Mouse (Mus musculus) bone marrow macrophage, adult 2 months (primary cell): ENCODE data around the gene Ccdc57. TPM values are rescaled to one million over a fixed set of nuclear protein-coding genes. Genes with fewer than 3 reads are reported as not detected.
"Not testable (repeated sequence)": the region's sequence is repeated elsewhere in the genome, so short reads cannot be mapped to it uniquely, and the experiment has no call there.

Experiments
- H3K27ac ChIP-seq: 2 replicates; pipeline ENCODE4 v1.5.1; 2012; ENCODE audit warnings: low read depth, low read length; ENCODE audit not compliant: insufficient read depth
- H3K4me1 ChIP-seq: 2 replicates; pipeline ENCODE4 v1.6.1; 2012; ENCODE audit warnings: low read length; ENCODE audit not compliant: control insufficient read depth, insufficient read depth
- H3K4me3 ChIP-seq: 2 replicates; pipeline ENCODE4 v1.5.1; 2012; ENCODE audit warnings: mild to moderate bottlenecking, low read length, moderate library complexity; ENCODE audit not compliant: insufficient read depth
- CTCF ChIP-seq: IDR thresholded peaks from 2 replicates; pipeline ENCODE4 v1.5.1; 2012; ENCODE audit warnings: low read depth, mild to moderate bottlenecking, low read length, moderate library complexity
- POLR2A ChIP-seq: IDR thresholded peaks from 2 replicates; pipeline ENCODE4 v1.6.1; 2012; ENCODE audit warnings: mild to moderate bottlenecking, low read depth, low read length, borderline replicate concordance
- polyA plus RNA-seq: library from polyadenylated mRNA; stranded (reverse); fragments of >200 nt; gene quantifications from 2 replicates; pipeline ENCODE4 v1.2.4, GENCODE M21; 2012; ENCODE audit not compliant: missing spikeins, insufficient read depth, insufficient read length

Ccdc57 gene
- polyA plus RNA-seq, 1 experiment, result 4.1 TPM

DNA sequence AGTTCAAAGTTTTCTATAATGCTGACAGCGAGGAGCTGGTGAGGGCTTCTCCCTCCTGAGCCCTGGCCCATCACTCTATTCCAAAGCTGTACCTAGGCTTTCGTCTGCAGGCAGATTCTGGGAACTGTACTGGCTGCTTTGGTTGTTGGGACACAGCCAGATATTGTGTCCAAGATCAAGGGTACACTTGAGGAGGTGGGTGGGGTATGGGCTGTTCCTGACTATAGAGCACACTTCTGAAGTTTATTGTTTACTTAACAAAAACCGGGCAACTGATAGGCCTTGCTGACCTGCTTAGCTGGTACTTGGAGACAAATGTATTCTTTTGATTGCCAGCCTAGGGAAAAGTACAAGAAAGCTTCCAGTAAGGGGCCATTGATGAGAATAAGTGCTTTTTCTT lies 43.5 kb downstream of the Ccdc57 start:
- no peak overlapping the region for H3K27ac ChIP-seq
- H3K4me3 ChIP-seq, result no peak overlapping the region
- H3K4me1 ChIP-seq, result no peaks in the 10 kb centered on the region
- no peak for TF ChIP-seq POLR2A
- TF ChIP-seq CTCF, result no peak

DNA sequence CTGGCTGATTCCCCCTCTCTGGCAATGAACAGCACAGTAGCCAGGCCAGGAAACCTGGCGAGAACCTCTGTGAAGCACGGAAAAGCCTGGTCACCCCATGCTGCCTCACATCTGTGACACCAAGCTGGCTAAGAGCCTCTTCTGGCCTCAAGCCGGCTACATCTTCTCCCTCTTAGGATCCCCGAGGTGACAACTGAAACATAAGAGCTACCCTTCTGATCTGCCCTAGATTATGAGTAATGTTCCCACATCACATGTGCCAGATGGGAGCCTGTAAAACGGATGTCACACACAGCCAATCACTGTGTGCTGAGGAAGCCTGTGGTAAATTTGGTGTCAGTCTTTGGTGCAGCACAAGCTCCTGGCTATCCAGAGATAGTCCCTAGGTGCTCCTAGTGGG lies 44.0 kb downstream of the Ccdc57 start:
- Histone ChIP-seq H3K4me3 (no peak overlapping the region), H3K27ac (no peak overlapping the region), H3K4me1 (peaks cover 2% of the 10 kb centered on the region; the same call in 1 of the 2 replicates)
- no peak for TF ChIP-seq POLR2A
- no peak for TF ChIP-seq CTCF

GRCm38 (mm10) chr11:120887502-120887901 lies 45.2 kb downstream of the Ccdc57 start:
- H3K4me3 ChIP-seq, result no peak overlapping the region
- no peak for TF ChIP-seq POLR2A
- 0 out of 2 replicates have a peak, but pooled peaks have one; percentile 20 for TF ChIP-seq CTCF
- H3K4me1 ChIP-seq, result peaks cover 4% of the 10 kb centered on the region; the same call in 1 of the 2 replicates
- no peak overlapping the region for H3K27ac ChIP-seq

DNA sequence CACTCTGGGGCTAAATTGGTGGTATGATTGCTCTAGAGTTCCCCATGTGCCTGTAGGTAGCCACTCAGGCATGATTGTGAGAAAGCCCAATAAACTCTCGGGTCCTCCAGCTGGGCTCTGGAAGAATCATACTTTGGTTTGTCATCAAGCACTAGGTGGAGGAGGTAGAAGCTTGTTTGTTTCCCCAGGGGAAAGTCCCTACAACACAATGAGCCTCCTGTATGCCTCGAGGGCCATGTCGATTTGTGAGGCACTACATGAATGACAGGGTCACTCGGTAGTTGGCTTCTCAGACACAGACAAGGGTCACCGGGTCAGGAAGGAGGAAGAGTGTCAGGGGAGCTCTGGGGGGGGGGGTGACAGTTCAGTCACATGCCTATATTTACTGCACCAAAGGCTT lies 46.2 kb downstream of the Ccdc57 start:
- Histone ChIP-seq H3K4me1 (peaks cover 4% of the 10 kb centered on the region; the same call in 1 of the 2 replicates), H3K27ac (no peak overlapping the region), H3K4me3 (no peak overlapping the region)
- TF ChIP-seq CTCF (no peak), POLR2A (no peak)

DNA sequence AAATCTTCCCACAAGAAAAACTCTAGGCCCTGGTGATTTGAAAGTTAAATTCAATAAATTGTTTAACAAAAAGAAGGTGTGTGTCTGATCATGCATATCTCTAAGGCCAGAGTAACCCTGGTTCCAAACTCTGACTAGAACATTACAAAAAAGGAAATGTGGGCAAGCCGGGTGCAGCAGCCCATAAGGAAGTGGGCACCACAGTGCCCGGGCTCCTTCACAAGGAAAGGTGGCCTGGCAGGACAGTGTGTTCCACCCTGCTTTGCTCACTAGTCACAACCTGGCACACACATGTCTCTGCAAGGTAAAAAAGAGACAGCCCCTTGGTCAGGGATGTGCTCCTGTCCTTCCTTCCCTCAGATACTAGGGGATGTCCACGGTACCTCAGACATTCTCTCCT lies 49.1 kb downstream of the Ccdc57 start:
- no peak overlapping the region for H3K27ac ChIP-seq
- H3K4me1 ChIP-seq, result peaks cover 4% of the 10 kb centered on the region; the same call in 1 of the 2 replicates
- no peak overlapping the region for H3K4me3 ChIP-seq
- TF ChIP-seq CTCF (no peak), POLR2A (no peak)

DNA sequence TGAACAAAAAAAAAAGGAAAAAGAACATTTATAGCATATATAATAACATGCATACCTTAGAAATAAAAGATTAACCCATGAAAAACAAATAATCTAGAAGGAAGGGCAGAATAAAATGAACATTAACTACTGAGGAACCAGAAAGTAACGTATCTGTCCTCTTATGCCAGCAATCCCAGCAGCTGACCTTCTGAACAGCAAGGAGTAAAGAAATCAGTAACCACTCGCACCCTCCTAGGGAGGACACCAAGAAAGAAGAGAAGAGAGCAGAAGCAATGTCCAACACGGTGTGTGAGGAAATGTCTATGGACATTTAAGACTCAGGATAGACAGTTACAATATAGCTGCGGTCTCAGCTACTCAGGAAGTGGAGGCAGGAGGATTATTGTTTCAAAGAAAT lies 49.7 kb downstream of the Ccdc57 start:
- no peak overlapping the region for H3K4me3 ChIP-seq
- peaks cover 4% of the 10 kb centered on the region; the same call in 1 of the 2 replicates for H3K4me1 ChIP-seq
- TF ChIP-seq CTCF (no peak), POLR2A (no peak)
- H3K27ac ChIP-seq, result no peak overlapping the region

DNA sequence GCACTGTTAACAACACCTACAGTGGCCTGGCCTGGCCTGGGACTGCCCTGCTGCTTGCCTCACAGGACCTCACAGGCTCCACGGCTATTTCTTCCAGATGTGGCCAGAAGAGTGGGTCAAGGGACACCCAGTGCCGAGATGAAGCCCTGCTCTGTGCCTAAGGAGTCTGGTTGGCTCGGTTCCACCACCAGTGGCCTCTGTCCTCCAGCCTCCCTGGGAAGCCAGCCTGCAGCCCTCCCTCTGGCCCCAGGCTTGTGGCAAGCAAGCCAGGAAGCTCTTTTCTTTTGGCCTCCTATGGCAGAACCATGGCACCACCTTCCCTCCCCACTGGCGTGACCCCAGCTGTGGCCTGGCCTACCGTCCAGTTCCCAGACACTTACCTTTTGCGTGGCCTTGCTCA lies 59.5 kb downstream of the Ccdc57 start:
- Histone ChIP-seq H3K4me3 (no peak overlapping the region), H3K4me1 (no peaks in the 10 kb centered on the region), H3K27ac (no peak overlapping the region)
- no peak for TF ChIP-seq POLR2A
- no peak for TF ChIP-seq CTCF

DNA sequence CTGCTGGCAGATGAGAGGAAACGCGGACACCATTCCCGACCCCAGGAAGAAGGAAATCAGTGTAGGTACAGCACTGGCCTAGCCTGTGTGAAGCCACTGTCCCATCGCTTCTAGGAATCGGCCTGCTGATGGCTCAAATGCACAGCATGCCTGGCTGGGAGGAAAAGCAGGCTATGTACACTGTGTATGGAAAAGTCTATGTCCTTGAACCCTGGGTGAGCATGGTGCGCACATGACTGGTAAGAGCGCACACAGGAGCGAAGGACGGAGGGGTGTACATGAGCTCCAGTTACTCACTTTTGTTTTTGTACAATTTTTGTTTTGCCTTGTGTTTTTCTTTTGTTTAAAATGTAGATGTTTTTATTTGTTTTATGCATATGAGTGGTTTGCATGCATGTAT lies 61.2 kb downstream of the Ccdc57 start:
- H3K4me1 ChIP-seq, result no peaks in the 10 kb centered on the region
- no peak overlapping the region for H3K27ac ChIP-seq
- no peak overlapping the region for H3K4me3 ChIP-seq
- TF ChIP-seq POLR2A (no peak), CTCF (no peak)

- Histone ChIP-seq H3K4me1 (no peaks in the 10 kb centered on the region), H3K27ac (no peak overlapping the region), H3K4me3 (no peak overlapping the region)
- TF ChIP-seq CTCF (no peak), POLR2A (no peak)
Observed at GRCm38 (mm10) chr11:120865816-120866215, 66.9 kb downstream of the Ccdc57 start.

DNA sequence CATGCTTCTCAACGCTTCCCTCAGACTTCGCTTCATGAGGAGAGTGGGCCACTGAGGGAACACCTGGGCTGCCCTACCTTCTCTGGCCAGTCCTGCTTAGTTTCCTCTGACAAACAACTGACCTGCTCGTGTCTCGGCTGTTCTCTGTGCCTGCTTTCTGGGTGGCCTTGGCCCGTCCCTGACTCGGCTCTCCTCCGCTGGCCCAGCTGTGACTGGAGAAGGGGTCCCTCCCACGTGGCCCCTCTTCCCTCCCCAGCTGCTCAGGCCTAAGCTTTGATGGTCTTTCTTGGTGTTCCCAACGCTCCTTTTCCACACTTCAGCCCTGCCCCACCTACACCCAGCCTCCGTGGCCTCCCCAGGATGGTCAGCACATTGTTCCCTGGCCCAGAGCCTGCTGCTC lies 69.9 kb downstream of the Ccdc57 start:
- TF ChIP-seq CTCF (no peak), POLR2A (no peak)
- no peak overlapping the region for H3K4me3 ChIP-seq
- no peak overlapping the region for H3K27ac ChIP-seq
- H3K4me1 ChIP-seq, result no peaks in the 10 kb centered on the region

DNA sequence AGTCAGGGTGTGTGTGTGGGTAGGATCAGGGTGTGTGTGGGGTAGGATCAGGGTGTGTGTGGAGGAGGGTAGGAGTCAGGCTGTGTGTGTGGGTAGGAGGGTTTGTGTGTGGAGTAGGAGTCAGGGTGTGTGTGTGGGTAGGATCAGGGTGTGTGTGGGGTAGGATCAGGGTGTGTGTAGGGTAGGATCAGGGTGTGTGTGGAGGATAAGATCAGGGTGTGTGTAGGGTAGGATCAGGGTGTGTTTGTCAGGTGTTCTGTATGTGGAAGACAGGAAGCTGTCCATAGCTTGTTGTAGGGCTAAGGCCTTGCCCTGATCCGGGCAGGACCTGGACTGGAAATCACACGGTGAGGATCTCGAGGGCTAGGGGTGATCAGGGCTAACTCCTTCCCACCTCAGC lies 76.7 kb downstream of the Ccdc57 start:
- not testable (repeated sequence) for H3K4me3 ChIP-seq, H3K27ac ChIP-seq
- peaks cover 13% of the 10 kb centered on the region for H3K4me1 ChIP-seq

- no peak overlapping the region for H3K27ac ChIP-seq
- H3K4me1 ChIP-seq, result peaks cover 21% of the 10 kb centered on the region
- no peak overlapping the region for H3K4me3 ChIP-seq
- TF ChIP-seq POLR2A, result no peak
- TF ChIP-seq CTCF, result no peak
Observed at GRCm38 (mm10) chr11:120853788-120854187, 78.9 kb downstream of the Ccdc57 start.
